Mouse (Mus musculus): ENCODE measurements at regions not wholly inside any gene's neighbourhood (a gene's known extent, or its start where the extent isn't known, plus 50 kb on each side); places are given as distances from the start of the nearest gene placed in this dataset.

GRCm38 (mm10) chr15:88035486-88035885 is 491.4 kb downstream of the Fam19a5 start:
- no peak for TF ChIP-seq CTCF (IDR thresholded peaks at IDR 0.05; ENCODE audit: borderline replicate concordance, extremely low read depth, insufficient read depth, insufficient read length)
- no peak for TF ChIP-seq POLR2A (IDR thresholded peaks at IDR 0.05; ENCODE audit: borderline replicate concordance, extremely low read depth, insufficient read depth, insufficient read length, poor library complexity, severe bottlenecking)

Data from brain, embryonic 14.5 days (tissue).